Mouse (Mus musculus) heart, embryonic 16.5 days (tissue): ENCODE measurements around the gene Ms4a3. TPM values are rescaled to one million over a fixed set of nuclear protein-coding genes. Genes with fewer than 3 reads are reported as not detected.

Experiments
- ATAC-seq: fragments of 200-750 bp; cut with Nextera tagmentation; replicated peaks from 2 replicates; pipeline ENCODE4 v1.8.0; 2017; ENCODE audit warnings: moderate number of reproducible peaks; ENCODE audit not compliant: insufficient read depth, low FRiP score; ENCODE audit errors: extremely low read depth
- H3K27ac ChIP-seq: fragments of 300-500 bp; sonication (generic); 2 replicates; pipeline ENCODE4 v1.5.1; 2014; ENCODE audit warnings: mild to moderate bottlenecking, low read length, control low read depth, moderate library complexity
- H3K27me3 ChIP-seq: fragments of 300-500 bp; sonication (generic); 2 replicates; pipeline ENCODE4 v1.6.1; 2014; ENCODE audit warnings: low read length, mixed read lengths; ENCODE audit not compliant: control insufficient read depth, insufficient read depth
- H3K36me3 ChIP-seq: fragments of 300-500 bp; sonication (generic); 2 replicates; pipeline ENCODE4 v1.6.1; 2014; ENCODE audit not compliant: control insufficient read depth, insufficient read depth
- H3K4me1 ChIP-seq: fragments of 300-500 bp; sonication (generic); 2 replicates; pipeline ENCODE4 v1.6.1; 2014; ENCODE audit warnings: low read length, mixed read lengths; ENCODE audit not compliant: control insufficient read depth, insufficient read depth
- H3K4me2 ChIP-seq: fragments of 300-500 bp; sonication (generic); 2 replicates; pipeline ENCODE4 v1.6.1; 2014; ENCODE audit warnings: low read depth, mild to moderate bottlenecking, control low read depth, low read length
- H3K4me3 ChIP-seq: fragments of 300-500 bp; sonication (generic); 2 replicates; pipeline ENCODE4 v1.5.1; 2014; ENCODE audit warnings: mild to moderate bottlenecking, control low read depth, low read length
- H3K9ac ChIP-seq: fragments of 300-500 bp; sonication (generic); 2 replicates; pipeline ENCODE4 v1.6.1; 2014; ENCODE audit warnings: low read length, control low read depth
- H3K9me3 ChIP-seq: fragments of 300-500 bp; sonication (generic); replicated peaks from 2 replicates; pipeline ENCODE4 v1.6.1; 2016; ENCODE audit warnings: low read length; ENCODE audit not compliant: control insufficient read depth
- WGBS: fragments of 180-500 bp; shearing (Covaris S2); extraction: QIAGEN DNeasy Blood & Tissue Kit; methylation state at CpG from one replicate; pipeline ENCODE4 v1.1.7; 2014; 5-methylcytosine and 5-hydroxymethylcytosine counted together
- polyA plus RNA-seq: library from polyadenylated mRNA; unstranded; fragments of >200 nt; fragmentation: Nextera tagmentation; extraction: Ambion mirVana; gene quantifications from 2 replicates; pipeline ENCODE4 v1.2.1, GENCODE M21; 2015

Ms4a3 gene
- polyA plus RNA-seq = 0.14 and 0.15 TPM in 2 replicates

GRCm38 (mm10) chr19:11640732-11641131, at the start of gene Ms4a3:
Ms4a3 (minus strand) TSS chr19:11640851.
- Histone ChIP-seq H3K27ac (no peak within 1 kb of the TSS), H3K4me2 (no peak within 1 kb of the TSS), H3K9me3 (no peaks in the 10 kb centered on the region), H3K4me3 (no peak within 1 kb of the TSS), H3K4me1 (no peaks in the 10 kb centered on the region), H3K36me3 (no peaks in the 10 kb centered on the region), H3K9ac (no peak within 1 kb of the TSS), H3K27me3 (no peaks in the 10 kb centered on the region)
- WGBS = 43% methylated on average over 1 of the region's 1 CpGs
- no peak for ATAC-seq

GRCm38 (mm10) chr19:11661562-11661961, 20.9 kb upstream of the Ms4a3 start:
- H3K36me3 ChIP-seq = no peaks in the 10 kb centered on the region
- H3K4me2 ChIP-seq = no peak overlapping the region
- no peak overlapping the region for H3K4me3 ChIP-seq
- H3K27ac ChIP-seq = no peak overlapping the region
- no peak overlapping the region for H3K9ac ChIP-seq
- no peaks in the 10 kb centered on the region for H3K4me1 ChIP-seq
- no peaks in the 10 kb centered on the region for H3K9me3 ChIP-seq
- no peak for ATAC-seq
- no peaks in the 10 kb centered on the region for H3K27me3 ChIP-seq

GRCm38 (mm10) chr19:11660459-11660858, 19.8 kb upstream of the Ms4a3 start, which contains the start of gene Oosp2:
Oosp2 (minus strand) TSS chr19:11660559.
- Histone ChIP-seq H3K4me1 (no peaks in the 10 kb centered on the region), H3K4me3 (no peak within 1 kb of the TSS), H3K4me2 (no peak within 1 kb of the TSS), H3K27ac (no peak within 1 kb of the TSS), H3K9me3 (no peaks in the 10 kb centered on the region), H3K36me3 (no peaks in the 10 kb centered on the region), H3K27me3 (no peaks in the 10 kb centered on the region), H3K9ac (no peak within 1 kb of the TSS)
- ATAC-seq = no peak
- WGBS = 85% methylated on average over 5 of the region's 5 CpGs

- Histone ChIP-seq H3K27ac (no peak overlapping the region), H3K9ac (no peak overlapping the region), H3K36me3 (no peaks in the 10 kb centered on the region), H3K4me3 (no peak overlapping the region), H3K4me1 (no peaks in the 10 kb centered on the region), H3K9me3 (no peaks in the 10 kb centered on the region), H3K4me2 (no peak overlapping the region), H3K27me3 (no peaks in the 10 kb centered on the region)
- 63% methylated on average over 2 of the region's 2 CpGs for WGBS
- no peak for ATAC-seq
Measured at GRCm38 (mm10) chr19:11659142-11659541, 18.5 kb upstream of the Ms4a3 start.

GRCm38 (mm10) chr19:11649564-11649963, 8.9 kb upstream of the Ms4a3 start:
- Histone ChIP-seq H3K27ac (no peak overlapping the region), H3K9me3 (no peaks in the 10 kb centered on the region), H3K9ac (no peak overlapping the region), H3K4me1 (no peaks in the 10 kb centered on the region), H3K4me2 (no peak overlapping the region), H3K27me3 (no peaks in the 10 kb centered on the region), H3K4me3 (no peak overlapping the region), H3K36me3 (no peaks in the 10 kb centered on the region)
- 67% methylated on average over 4 of the region's 4 CpGs for WGBS
- no peak for ATAC-seq

- no peaks in the 10 kb centered on the region for H3K36me3 ChIP-seq
- H3K9ac ChIP-seq = no peak overlapping the region
- ATAC-seq = no peak
- WGBS = 69% methylated on average over 3 of the region's 3 CpGs
- H3K4me2 ChIP-seq = no peak overlapping the region
- H3K9me3 ChIP-seq = no peaks in the 10 kb centered on the region
- no peaks in the 10 kb centered on the region for H3K27me3 ChIP-seq
- H3K4me1 ChIP-seq = no peaks in the 10 kb centered on the region
- no peak overlapping the region for H3K27ac ChIP-seq
- H3K4me3 ChIP-seq = no peak overlapping the region
Measured at GRCm38 (mm10) chr19:11646166-11646565, 5.5 kb upstream of the Ms4a3 start.

GRCm38 (mm10) chr19:11639038-11639437, 1.6 kb downstream of the Ms4a3 start:
- ATAC-seq = no peak
- H3K36me3 ChIP-seq = no peaks in the 10 kb centered on the region
- no peaks in the 10 kb centered on the region for H3K9me3 ChIP-seq
- no peak overlapping the region for H3K27ac ChIP-seq
- no peaks in the 10 kb centered on the region for H3K27me3 ChIP-seq
- no peak overlapping the region for H3K4me2 ChIP-seq
- H3K4me3 ChIP-seq = no peak overlapping the region
- WGBS = 53% methylated on average over 4 of the region's 4 CpGs
- H3K9ac ChIP-seq = no peak overlapping the region
- H3K4me1 ChIP-seq = no peaks in the 10 kb centered on the region

- Histone ChIP-seq H3K36me3 (no peaks in the 10 kb centered on the region), H3K4me2 (no peak overlapping the region), H3K27ac (no peak overlapping the region), H3K9me3 (no peaks in the 10 kb centered on the region), H3K27me3 (no peaks in the 10 kb centered on the region), H3K9ac (no peak overlapping the region), H3K4me3 (no peak overlapping the region), H3K4me1 (no peaks in the 10 kb centered on the region)
- 39% methylated on average over 5 of the region's 5 CpGs for WGBS
- ATAC-seq = no peak
Measured at GRCm38 (mm10) chr19:11635572-11635971, 5.1 kb downstream of the Ms4a3 start.

GRCm38 (mm10) chr19:11634330-11634729, 6.3 kb downstream of the Ms4a3 start:
- H3K4me2 ChIP-seq = no peak overlapping the region
- H3K27ac ChIP-seq = no peak overlapping the region
- WGBS = 73% methylated on average over 2 of the region's 2 CpGs
- no peak overlapping the region for H3K9ac ChIP-seq
- H3K4me3 ChIP-seq = no peak overlapping the region
- H3K4me1 ChIP-seq = no peaks in the 10 kb centered on the region
- no peaks in the 10 kb centered on the region for H3K9me3 ChIP-seq
- no peaks in the 10 kb centered on the region for H3K36me3 ChIP-seq
- H3K27me3 ChIP-seq = no peaks in the 10 kb centered on the region
- no peak for ATAC-seq

- no peak overlapping the region for H3K9ac ChIP-seq
- 77% methylated on average over 1 of the region's 1 CpGs for WGBS
- no peaks in the 10 kb centered on the region for H3K9me3 ChIP-seq
Measured at GRCm38 (mm10) chr19:11633732-11634131, 6.9 kb downstream of the Ms4a3 start.

More at GRCm38 (mm10) chr19:11633732-11634131, 6.9 kb downstream of the Ms4a3 start:
- H3K27ac ChIP-seq = no peak overlapping the region
- no peak overlapping the region for H3K4me3 ChIP-seq
- H3K4me1 ChIP-seq = no peaks in the 10 kb centered on the region
- H3K36me3 ChIP-seq = no peaks in the 10 kb centered on the region
- no peak for ATAC-seq
- no peak overlapping the region for H3K4me2 ChIP-seq
- H3K27me3 ChIP-seq = no peaks in the 10 kb centered on the region
